Mouse (Mus musculus) lung, embryonic 15.5 days (tissue): ENCODE measurements around the gene U2af2. TPM values are rescaled to one million over a fixed set of nuclear protein-coding genes. Genes with fewer than 3 reads are reported as not detected.
"Not testable (repeated sequence)": the region's sequence is repeated elsewhere in the genome, so short reads cannot be mapped to it uniquely, and the experiment has no call there.

Source experiments
- ATAC-seq: fragments of 200-750 bp; cut with Nextera tagmentation; 2 replicates; pipeline ENCODE4 v1.8.0; 2017; ENCODE audit warnings: moderate number of reproducible peaks, borderline replicate concordance; ENCODE audit not compliant: low FRiP score, low TSS enrichment; ENCODE audit errors: extremely low read depth
- H3K27ac ChIP-seq: fragments of 300-500 bp; sonication (generic); 2 replicates; pipeline ENCODE4 v1.5.1; 2015; ENCODE audit warnings: moderate library complexity, mild to moderate bottlenecking, inconsistent platforms
- H3K27me3 ChIP-seq: fragments of 300-500 bp; sonication (generic); 2 replicates; pipeline ENCODE4 v1.6.1; 2015; ENCODE audit warnings: inconsistent platforms
- H3K36me3 ChIP-seq: fragments of 300-500 bp; sonication (generic); 2 replicates; pipeline ENCODE4 v1.6.1; 2015; ENCODE audit warnings: inconsistent platforms
- H3K4me1 ChIP-seq: fragments of 300-500 bp; sonication (generic); 2 replicates; pipeline ENCODE4 v1.6.1; 2015; ENCODE audit warnings: inconsistent platforms
- H3K4me2 ChIP-seq: fragments of 300-500 bp; sonication (generic); 2 replicates; pipeline ENCODE4 v1.6.1; 2015; ENCODE audit warnings: inconsistent platforms, mild to moderate bottlenecking, moderate library complexity
- H3K4me3 ChIP-seq: fragments of 300-500 bp; sonication (generic); 2 replicates; pipeline ENCODE4 v1.5.1; 2015; ENCODE audit warnings: mild to moderate bottlenecking, inconsistent platforms
- H3K9ac ChIP-seq: fragments of 300-500 bp; sonication (generic); 2 replicates; pipeline ENCODE4 v1.6.1; 2015; ENCODE audit warnings: inconsistent platforms
- H3K9me3 ChIP-seq: fragments of 300-500 bp; sonication (generic); 2 replicates; pipeline ENCODE4 v1.6.1; 2016; ENCODE audit warnings: inconsistent platforms
- WGBS: fragments of 180-500 bp; shearing (Covaris S2); methylation state at CpG from one replicate; pipeline ENCODE4 v1.1.7; 2015; 5-methylcytosine and 5-hydroxymethylcytosine counted together
- polyA plus RNA-seq: library from polyadenylated mRNA; unstranded; fragments of >200 nt; fragmentation: Nextera tagmentation; extraction: Ambion mirVana; gene quantifications from 2 replicates; pipeline ENCODE4 v1.2.1, GENCODE M21; 2015

Gene U2af2
- polyA plus RNA-seq, result 147 and 150 TPM in 2 replicates

- Histone ChIP-seq H3K36me3 (peaks cover 10% of the 10 kb centered on the region), H3K9me3 (no peaks in the 10 kb centered on the region), H3K9ac (peak within 1 kb of the TSS; percentile 92), H3K4me2 (peak within 1 kb of the TSS; percentile 95), H3K27me3 (peaks cover 19% of the 10 kb centered on the region), H3K4me1 (peaks cover 42% of the 10 kb centered on the region), H3K4me3 (peak within 1 kb of the TSS; percentile 58), H3K27ac (peak within 1 kb of the TSS; percentile 100)
- peak; percentile 85 for ATAC-seq
- under 1% methylated on average over 65 of the region's 65 CpGs for WGBS
Measured at GRCm38 (mm10) chr7:5061774-5062359, at the start of gene U2af2. TSS of gene U2af2 (plus strand) at chr7:5062143.

- 0 out of 2 replicates have a peak overlapping the region, but pooled peaks have one; percentile 11 for H3K27ac ChIP-seq
- ATAC-seq, result no peak
- H3K4me3 ChIP-seq, result peak overlapping the region; percentile 77
- peaks cover 14% of the 10 kb centered on the region; the same call in 1 of the 2 replicates for H3K4me1 ChIP-seq
- no peaks in the 10 kb centered on the region for H3K27me3 ChIP-seq
- peak overlapping the region; percentile 54 for H3K4me2 ChIP-seq
- H3K36me3 ChIP-seq, result peaks cover 49% of the 10 kb centered on the region
- H3K9me3 ChIP-seq, result no peaks in the 10 kb centered on the region
- WGBS, result 86% methylated on average over 27 of the region's 27 CpGs
- H3K9ac ChIP-seq, result no peak overlapping the region
Measured at GRCm38 (mm10) chr7:5012681-5013513, 49.0 kb upstream of the U2af2 start.

DNA sequence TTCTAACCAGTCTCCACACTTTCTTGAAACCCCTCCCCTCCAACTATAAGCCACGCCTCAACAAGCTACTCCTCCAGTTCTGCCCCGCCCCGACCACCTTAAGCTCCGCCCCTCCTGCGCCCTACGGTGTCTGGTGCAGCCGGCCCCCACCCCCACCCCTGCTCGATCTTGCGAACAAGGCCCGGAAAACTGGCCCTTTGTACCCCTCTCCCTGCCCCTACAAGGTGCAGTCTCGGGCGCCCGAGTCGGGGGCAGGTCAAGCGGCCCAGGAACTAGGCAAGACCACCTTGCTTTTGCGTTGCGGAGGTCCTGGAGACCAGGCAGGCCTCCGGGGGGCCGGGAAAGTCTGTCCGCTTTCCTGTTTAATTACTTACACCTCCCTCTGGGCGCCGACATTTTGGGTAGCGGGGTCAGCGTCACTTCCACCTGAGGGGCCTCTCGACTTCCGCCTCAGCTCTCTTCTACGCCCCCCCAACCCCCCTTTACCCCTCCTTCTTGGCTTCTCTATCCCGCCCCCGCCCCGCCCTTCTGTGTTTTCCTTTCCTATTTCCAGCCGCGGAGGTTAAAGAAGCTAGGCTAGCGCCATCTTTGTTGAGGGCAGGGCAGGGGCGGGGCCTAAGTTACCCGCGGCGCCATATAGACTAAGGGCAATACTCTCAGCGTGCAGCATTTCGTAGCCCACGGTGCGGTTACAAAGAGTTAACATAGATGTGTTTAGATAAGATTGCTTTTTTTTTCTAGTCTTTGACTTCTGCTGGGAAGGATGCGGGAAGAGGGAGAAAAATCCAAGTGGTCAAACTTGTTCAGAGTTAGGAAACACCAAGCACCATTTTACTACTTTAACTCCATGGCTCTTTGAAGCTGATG is 47.5 kb upstream of the U2af2 start, which contains the start of the genes Zfp524 and Fiz1:
TSS of gene Zfp524 (plus strand) at position 165 of the 867 bp plus-strand sequence.
TSS of gene Fiz1 (minus strand) at position 447 of the 867 bp plus-strand sequence.
- Histone ChIP-seq H3K36me3 (peaks cover 33% of the 10 kb centered on the region), H3K27me3 (no peaks in the 10 kb centered on the region), H3K9me3 (no peaks in the 10 kb centered on the region), H3K4me2 (peak within 1 kb of the TSS; percentile 54), H3K4me1 (peaks cover 20% of the 10 kb centered on the region), H3K4me3 (peak within 1 kb of the TSS; percentile 77), H3K9ac (peak within 1 kb of the TSS; percentile 78), H3K27ac (peak within 1 kb of the TSS; percentile 99)
- under 1% methylated on average over 42 of the region's 42 CpGs for WGBS
- peak; percentile 87 for ATAC-seq

DNA sequence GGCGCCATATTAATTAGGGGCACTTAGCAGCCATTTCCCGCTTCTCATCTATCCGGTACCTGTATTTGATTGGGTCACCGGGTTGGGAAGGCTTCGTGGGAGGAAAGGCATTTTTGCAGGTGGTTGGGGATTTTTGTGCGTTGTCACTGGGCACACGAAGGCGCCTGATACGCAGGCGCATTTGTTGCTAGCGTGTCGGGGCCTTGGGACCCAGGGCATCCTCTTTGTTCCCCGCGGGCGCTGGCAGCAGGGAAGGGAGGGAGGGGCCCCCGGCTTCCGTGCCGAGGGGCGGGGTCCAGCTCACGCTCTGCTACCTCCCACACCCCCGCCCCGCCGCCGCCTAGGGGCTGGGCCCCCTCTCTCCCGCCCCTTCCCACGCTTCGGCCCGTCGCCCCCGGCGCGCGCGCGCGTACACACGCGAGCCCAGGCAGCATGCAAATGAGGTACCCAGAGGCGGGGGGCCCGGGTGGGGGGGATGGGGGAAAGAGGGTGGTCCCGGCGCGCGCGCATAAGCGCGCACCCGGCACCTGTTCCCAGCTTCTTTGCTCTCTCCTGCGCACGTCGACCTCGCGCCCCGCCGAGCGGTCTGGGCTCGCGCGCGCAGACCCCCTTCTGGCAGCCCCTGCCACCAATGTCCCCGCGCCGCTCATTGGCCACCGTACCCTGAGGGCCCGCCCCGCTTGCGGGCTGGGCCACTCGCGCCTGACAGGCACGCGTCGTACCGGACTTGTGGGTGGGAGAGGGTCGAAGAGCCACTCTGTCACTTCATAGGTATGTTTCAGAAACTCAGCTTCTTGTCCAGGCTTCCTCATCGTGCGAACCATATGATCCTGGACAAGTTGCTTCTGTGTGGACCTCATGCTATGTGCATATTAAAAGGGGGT is 46.6 kb upstream of the U2af2 start, which contains the start of gene Gm44973:
TSS of gene Gm44973 (plus strand) at position 379 of the 884 bp plus-strand sequence.
- H3K4me1 ChIP-seq, result peaks cover 21% of the 10 kb centered on the region
- peak within 1 kb of the TSS; percentile 77 for H3K4me3 ChIP-seq
- H3K9me3 ChIP-seq, result no peaks in the 10 kb centered on the region
- peaks cover 24% of the 10 kb centered on the region for H3K36me3 ChIP-seq
- peak; percentile 79 for ATAC-seq
- H3K27me3 ChIP-seq, result no peaks in the 10 kb centered on the region
- peak within 1 kb of the TSS; percentile 78 for H3K9ac ChIP-seq
- H3K27ac ChIP-seq, result peak within 1 kb of the TSS; percentile 99
- peak within 1 kb of the TSS; percentile 54 for H3K4me2 ChIP-seq
- WGBS, result under 1% methylated on average over 45 of the region's 76 CpGs

DNA sequence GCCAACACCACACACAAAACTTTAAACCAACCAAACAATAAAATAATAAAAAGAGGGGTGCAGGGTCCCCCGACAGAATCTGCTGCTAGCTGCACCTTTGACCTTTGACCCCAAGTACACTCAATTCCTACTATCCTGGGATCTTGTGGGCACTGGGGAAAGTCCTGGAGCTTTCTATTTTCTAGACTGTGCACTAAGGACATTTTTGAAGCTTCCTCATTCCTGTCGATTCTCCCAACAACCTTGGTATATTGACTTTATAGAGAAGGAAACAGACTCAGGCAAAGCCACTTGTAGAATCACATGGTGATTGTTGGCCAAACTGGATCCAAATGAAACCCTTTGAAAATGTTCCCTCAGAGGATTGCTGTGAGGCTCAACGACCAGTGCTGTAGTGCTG is 45.9 kb upstream of the U2af2 start:
- H3K4me1 ChIP-seq, result peaks cover 23% of the 10 kb centered on the region
- H3K4me2 ChIP-seq, result peak overlapping the region; percentile 54
- 45% methylated on average over 3 of the region's 3 CpGs for WGBS
- H3K27me3 ChIP-seq, result no peaks in the 10 kb centered on the region
- H3K9ac ChIP-seq, result peak overlapping the region; percentile 67
- H3K36me3 ChIP-seq, result peaks cover 17% of the 10 kb centered on the region
- ATAC-seq, result no peak
- H3K4me3 ChIP-seq, result peak overlapping the region; percentile 77
- H3K9me3 ChIP-seq, result no peaks in the 10 kb centered on the region
- peak overlapping the region; percentile 99 for H3K27ac ChIP-seq

DNA sequence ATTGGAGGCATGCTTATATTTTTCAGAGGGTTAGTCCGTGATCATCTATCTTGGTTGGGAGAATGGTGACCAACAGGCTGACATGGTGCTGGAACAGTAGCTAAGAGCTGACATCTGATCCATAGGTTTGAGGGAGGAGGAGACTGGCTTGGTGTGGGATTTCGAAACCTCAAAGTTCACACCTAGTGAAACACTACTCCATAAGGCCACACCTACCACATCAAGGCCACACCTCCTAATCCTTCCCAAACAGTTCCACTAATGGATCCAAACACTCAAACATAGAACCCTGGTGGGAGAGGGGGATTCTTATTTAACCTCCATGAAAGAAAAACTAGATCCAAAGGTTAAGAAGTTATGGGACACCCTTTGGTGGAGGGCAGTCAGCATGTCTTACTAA is 45.0 kb upstream of the U2af2 start:
- peaks cover 30% of the 10 kb centered on the region for H3K4me1 ChIP-seq
- no peak for ATAC-seq
- H3K4me3 ChIP-seq, result no peak overlapping the region
- H3K9me3 ChIP-seq, result no peaks in the 10 kb centered on the region
- no peak overlapping the region for H3K4me2 ChIP-seq
- no peaks in the 10 kb centered on the region for H3K27me3 ChIP-seq
- 92% methylated on average over 2 of the region's 2 CpGs for WGBS
- peaks cover 9% of the 10 kb centered on the region for H3K36me3 ChIP-seq
- no peak overlapping the region for H3K27ac ChIP-seq
- no peak overlapping the region for H3K9ac ChIP-seq

DNA sequence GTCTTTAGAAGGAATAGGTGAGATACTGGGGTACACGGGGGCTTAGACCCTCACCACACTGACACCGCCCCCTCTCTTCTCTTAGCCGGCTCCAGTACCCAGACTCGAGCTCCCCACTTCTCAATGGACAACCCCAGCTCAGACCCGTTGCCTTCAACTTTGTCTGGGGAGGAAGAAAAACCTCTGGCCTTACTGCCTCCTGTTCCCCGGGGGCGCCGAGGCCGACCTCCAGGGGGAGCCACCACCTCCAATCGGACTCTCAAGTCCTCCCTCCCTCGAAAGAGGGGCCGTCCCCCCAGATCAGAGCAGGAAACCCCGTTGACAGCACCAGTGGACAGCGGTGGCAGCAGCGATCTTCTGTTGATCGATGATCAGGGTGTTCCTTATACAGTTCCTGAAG is 44.6 kb upstream of the U2af2 start:
- WGBS, result 92% methylated on average over 16 of the region's 16 CpGs
- H3K4me3 ChIP-seq, result no peak overlapping the region
- H3K27me3 ChIP-seq, result no peaks in the 10 kb centered on the region
- no peak overlapping the region for H3K9ac ChIP-seq
- H3K4me2 ChIP-seq, result no peak overlapping the region
- no peak overlapping the region for H3K27ac ChIP-seq
- H3K4me1 ChIP-seq, result peaks cover 30% of the 10 kb centered on the region
- no peak for ATAC-seq
- no peaks in the 10 kb centered on the region for H3K9me3 ChIP-seq
- H3K36me3 ChIP-seq, result peaks cover 10% of the 10 kb centered on the region

GRCm38 (mm10) chr7:5017931-5018330 is 44.0 kb upstream of the U2af2 start:
- Histone ChIP-seq H3K9ac (no peak overlapping the region), H3K27ac (no peak overlapping the region), H3K4me3 (no peak overlapping the region), H3K4me2 (no peak overlapping the region), H3K9me3 (no peaks in the 10 kb centered on the region), H3K36me3 (peaks cover 11% of the 10 kb centered on the region), H3K4me1 (peaks cover 28% of the 10 kb centered on the region), H3K27me3 (no peaks in the 10 kb centered on the region)
- 98% methylated on average over 21 of the region's 21 CpGs for WGBS
- no peak for ATAC-seq

- H3K9ac ChIP-seq, result peak overlapping the region; percentile 93
- WGBS, result 22% methylated on average over 8 of the region's 8 CpGs
- not testable (repeated sequence) for ATAC-seq
Measured at GRCm38 (mm10) chr7:5019576-5019975, 42.4 kb upstream of the U2af2 start.

GRCm38 (mm10) chr7:5020000-5020681 is 41.8 kb upstream of the U2af2 start, which contains the start of the genes Zfp865 and Ccdc106:
TSS of gene Zfp865 (plus strand) at chr7:5020376.
TSS of gene Ccdc106 (plus strand) at chr7:5020553.
- peak; percentile 90 for ATAC-seq
- Histone ChIP-seq H3K4me3 (peak within 1 kb of the TSS; percentile 81), H3K27me3 (no peaks in the 10 kb centered on the region), H3K4me1 (peaks cover 24% of the 10 kb centered on the region), H3K27ac (peak within 1 kb of the TSS; percentile 98), H3K4me2 (peak within 1 kb of the TSS; percentile 77), H3K36me3 (peaks cover 33% of the 10 kb centered on the region), H3K9me3 (no peaks in the 10 kb centered on the region), H3K9ac (peak within 1 kb of the TSS; percentile 93)
- under 1% methylated on average over 47 of the region's 49 CpGs for WGBS

More at GRCm38 (mm10) chr7:5019576-5019975, 42.4 kb upstream of the U2af2 start:
- not testable (repeated sequence) for H3K27me3 ChIP-seq, H3K9me3 ChIP-seq
- peaks cover 24% of the 10 kb centered on the region for H3K4me1 ChIP-seq
- H3K36me3 ChIP-seq, result peaks cover 27% of the 10 kb centered on the region
- H3K4me3 ChIP-seq, result peak overlapping the region; percentile 81
- peak overlapping the region; percentile 98 for H3K27ac ChIP-seq
- H3K4me2 ChIP-seq, result peak overlapping the region; percentile 77
